Mouse (Mus musculus): ENCODE data around the gene Gm14288. TPM values are rescaled to one million over a fixed set of nuclear protein-coding genes. Genes with fewer than 3 reads are reported as not detected.
"Not testable (repeated sequence)": the region's sequence is repeated elsewhere in the genome, so short reads cannot be mapped to it uniquely, and the experiment has no call there.

Gene Gm14288
- total RNA-seq (2021): 10 to 100 TPM in 1 of 2 experiments, 1 to 10 TPM in 1; 3.8 to 15.1 TPM
- long read RNA-seq, partial matches to known transcripts: 0 of 3 reads
- long read RNA-seq, other reads (novel, unspliced or antisense): 0 of 3 reads

DNA sequence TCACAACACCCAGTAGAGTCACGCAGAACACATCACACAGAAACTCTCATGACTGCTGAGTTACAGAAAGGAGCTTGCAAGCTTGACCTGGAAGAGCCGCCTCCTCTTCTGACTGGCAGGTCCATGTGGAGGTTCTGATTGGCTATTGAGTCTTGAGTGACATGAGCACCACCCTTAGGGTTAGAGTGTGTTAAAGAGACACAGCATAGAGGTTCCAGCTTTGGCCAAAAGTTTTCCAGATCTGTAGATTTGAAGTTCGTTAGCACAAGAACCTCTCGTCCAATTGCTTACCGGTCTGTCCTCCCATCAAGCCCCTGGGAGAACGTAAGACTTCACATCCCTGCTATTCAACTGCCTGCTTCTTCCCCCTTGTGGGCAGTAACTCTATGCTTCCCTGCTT is at the start of gene Gm14288:
Gm14288 (minus strand) TSS at position 101 of the 400 bp plus-strand sequence.
- DNase-seq (ENCODE audit: low spot score in 2 of 2): not testable (repeated sequence)

- not testable (repeated sequence) for DNase-seq (ENCODE audit: low spot score in 2 of 2)
These were observed 59.7 kb downstream of the Gm14288 start, which contains the start of gene Gm2007 for GRCm38 (mm10) chr2:175741237-175741636. Gene Gm2007, plus strand, starts transcription at chr2:175741537.

Other genes starting within 250 kb of the Gm14288 start
- gene Gm11007, start 157.1 kb downstream of the Gm14288 start, total RNA-seq (2021): not detected
- not detected for gene Zfp969, start 97.4 kb downstream of the Gm14288 start, total RNA-seq (2021)
- gene Gm2007, start 59.6 kb downstream of the Gm14288 start, total RNA-seq (2021): not detected
- gene Gm6710, start 68.1 kb upstream of the Gm14288 start, total RNA-seq (2021): 10 to 100 TPM; 44.0 to 51.8 TPM
- 1 to 10 TPM; 7.3 to 8.3 TPM for gene Zfp966, start 130.0 kb upstream of the Gm14288 start, total RNA-seq (2021)
- gene Gm2026, start 164.2 kb upstream of the Gm14288 start, total RNA-seq (2021): 10 to 100 TPM; 47.9 to 56.1 TPM